Mouse (Mus musculus) hindbrain, embryonic 10.5 days (tissue): Measurements from ENCODE around the gene Gm10413. TPM values are rescaled to one million over a fixed set of nuclear protein-coding genes. Genes with fewer than 3 reads are reported as not detected.
"Not testable (repeated sequence)": the region's sequence is repeated elsewhere in the genome, so short reads cannot be mapped to it uniquely, and the experiment has no call there.

Experiments
- DNase-seq: peaks from one replicate; pipeline ENCODE4 v3.0.0-alpha.2; 2017; ENCODE audit warnings: low spot score
- H3K27ac ChIP-seq: fragments of 300-500 bp; sonication (generic); 2 replicates; pipeline ENCODE4 v1.5.1; 2016; ENCODE audit warnings: mild to moderate bottlenecking, moderate library complexity
- H3K27me3 ChIP-seq: fragments of 300-500 bp; sonication (generic); 2 replicates; pipeline ENCODE4 v1.6.1; 2016; ENCODE audit warnings: mild to moderate bottlenecking; ENCODE audit not compliant: poor library complexity, insufficient read depth, severe bottlenecking
- H3K36me3 ChIP-seq: fragments of 300-500 bp; sonication (generic); 2 replicates; pipeline ENCODE4 v1.6.1; 2016; ENCODE audit warnings: mild to moderate bottlenecking, moderate library complexity
- H3K4me1 ChIP-seq: fragments of 300-500 bp; sonication (generic); replicated peaks from 2 replicates; pipeline ENCODE4 v1.6.1; 2016; ENCODE audit warnings: mild to moderate bottlenecking
- H3K4me3 ChIP-seq: fragments of 300-500 bp; sonication (generic); 2 replicates; pipeline ENCODE4 v1.5.1; 2016; ENCODE audit warnings: mild to moderate bottlenecking, moderate library complexity
- H3K9me3 ChIP-seq: fragments of 300-500 bp; sonication (generic); 2 replicates; pipeline ENCODE4 v1.6.1; 2016; ENCODE audit warnings: mild to moderate bottlenecking, moderate library complexity
- WGBS: fragments of 180-500 bp; shearing (Covaris S2); methylation state at CpG from one replicate; pipeline ENCODE4 v1.1.7; 2016; 5-methylcytosine and 5-hydroxymethylcytosine counted together
- polyA plus RNA-seq: library from polyadenylated mRNA; unstranded; fragments of >200 nt; fragmentation: Nextera tagmentation; extraction: Ambion mirVana; gene quantifications from 2 replicates; pipeline ENCODE4 v1.2.1, GENCODE M21; 2016

Gene Gm10413
- not detected in 2 replicates for polyA plus RNA-seq

DNA sequence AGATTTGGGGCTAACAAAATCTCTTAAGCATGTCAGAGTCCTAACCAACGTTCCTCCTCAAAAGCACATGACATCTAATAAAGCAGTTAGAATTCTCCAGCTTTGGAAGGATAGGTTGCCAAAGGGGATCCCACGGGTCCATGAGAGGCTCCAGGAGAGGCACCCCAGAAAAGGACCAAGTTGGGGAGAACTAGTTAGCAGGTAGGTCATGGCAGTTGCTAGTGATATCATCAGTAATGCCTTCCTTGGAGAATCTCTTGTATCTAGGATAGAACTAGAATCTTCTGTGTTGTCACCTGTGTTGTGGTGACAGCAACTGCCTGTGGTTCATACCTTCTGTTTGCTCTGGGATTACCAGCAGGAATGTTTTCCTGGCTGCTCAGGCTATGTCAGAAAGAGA lies at the start of gene Gm10413:
Gene Gm10413 (plus strand): TSS at position 301 of the 400 bp plus-strand sequence.
- not testable (repeated sequence) for H3K36me3 ChIP-seq, H3K4me1 ChIP-seq, H3K4me3 ChIP-seq, H3K27ac ChIP-seq, H3K9me3 ChIP-seq, H3K27me3 ChIP-seq, DNase-seq
- no CpG with 5 or more reads among the region's 2 CpGs for WGBS

DNA sequence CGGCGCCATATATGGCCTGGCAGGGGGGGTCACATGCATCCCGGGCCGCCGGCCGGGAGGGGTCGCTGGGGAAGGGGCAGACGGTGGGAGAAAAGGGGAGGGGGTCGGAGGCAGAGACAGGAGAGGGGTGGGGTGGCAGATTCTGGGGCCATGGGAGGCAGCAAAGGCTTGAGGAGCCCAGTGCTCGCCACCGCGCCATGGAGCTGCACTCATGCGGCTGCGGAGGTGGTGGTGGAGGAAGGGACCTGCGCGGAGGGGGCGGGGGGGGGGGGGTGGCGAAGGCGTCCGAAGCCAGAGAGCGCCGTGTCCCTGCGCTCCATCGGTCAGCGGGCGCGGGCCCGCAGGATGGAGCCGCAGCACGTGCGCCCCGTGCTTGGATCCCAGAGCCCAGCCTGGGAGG lies 17.4 kb downstream of the Gm10413 start, which contains the start of gene Gm10409:
Gene Gm10409 (plus strand): TSS at position 301 of the 400 bp plus-strand sequence.
- H3K36me3 ChIP-seq, H3K4me3 ChIP-seq, H3K4me1 ChIP-seq, H3K27ac ChIP-seq, H3K9me3 ChIP-seq, H3K27me3 ChIP-seq, DNase-seq: not testable (repeated sequence)
- no CpG with 5 or more reads among the region's 32 CpGs for WGBS

DNA sequence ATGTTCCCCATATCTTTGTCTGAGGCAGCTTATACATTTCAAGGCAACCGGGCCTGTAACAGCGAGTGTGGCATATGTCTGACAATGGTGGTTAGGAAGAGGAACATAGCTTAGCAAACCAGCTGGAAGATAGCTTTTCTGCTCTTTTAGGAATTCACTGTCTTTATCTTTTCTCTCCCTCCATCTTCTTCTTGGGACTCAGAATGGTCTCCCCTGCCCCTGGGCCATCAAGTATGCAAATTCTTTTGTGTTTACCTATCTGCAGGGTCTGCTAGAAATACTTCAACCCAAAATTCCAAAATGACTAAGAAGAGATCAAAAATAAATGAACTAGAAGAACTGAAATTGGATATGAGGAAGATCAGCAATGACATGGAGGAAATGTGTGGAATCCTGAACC lies 32.9 kb downstream of the Gm10413 start, which contains the start of gene Gm3005:
Gene Gm3005 (plus strand): TSS at position 301 of the 400 bp plus-strand sequence.
- no CpG with 5 or more reads among the region's 2 CpGs for WGBS
- H3K36me3 ChIP-seq, H3K9me3 ChIP-seq, H3K4me3 ChIP-seq, H3K27me3 ChIP-seq, H3K4me1 ChIP-seq, DNase-seq, H3K27ac ChIP-seq: not testable (repeated sequence)

DNA sequence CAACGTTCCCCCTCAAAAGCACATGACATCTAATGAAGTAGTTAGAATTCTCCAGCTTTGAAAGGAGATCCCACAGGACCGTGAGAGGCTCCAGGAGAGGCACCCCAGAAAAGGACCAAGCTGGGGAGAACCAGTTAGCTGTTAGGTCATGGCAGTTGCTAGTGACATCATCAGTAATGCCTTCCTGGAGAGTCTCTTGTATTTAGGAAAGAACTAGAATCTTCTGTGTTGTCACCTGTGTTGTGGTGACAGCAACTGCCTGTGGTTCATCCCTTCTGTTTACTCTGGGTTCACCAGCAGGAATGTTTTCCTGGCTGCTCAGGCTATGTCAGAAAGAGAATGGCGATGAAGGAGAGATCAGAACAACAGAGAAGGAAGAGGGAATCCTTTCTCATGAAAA lies 54.2 kb downstream of the Gm10413 start, which contains the start of gene Gm10408:
Gene Gm10408 (plus strand): TSS at position 301 of the 400 bp plus-strand sequence.
- not testable (repeated sequence) for H3K36me3 ChIP-seq, H3K4me3 ChIP-seq, H3K27ac ChIP-seq, H3K9me3 ChIP-seq, H3K4me1 ChIP-seq, DNase-seq, H3K27me3 ChIP-seq
- no CpG with 5 or more reads among the region's 3 CpGs for WGBS

Other genes with a start within 250 kb of the Gm10413 start
- not detected in 2 replicates for gene Gm5795, start 206.8 kb upstream of the Gm10413 start, polyA plus RNA-seq
- gene D830030K20Rik, start 186.6 kb upstream of the Gm10413 start, polyA plus RNA-seq = 9.5 and 9.7 TPM in 2 replicates
- not detected in 2 replicates for gene Gm2956, start 62.5 kb upstream of the Gm10413 start, polyA plus RNA-seq
- 1.0 and 1.6 TPM in 2 replicates for gene Gm10409, start 17.5 kb downstream of the Gm10413 start, polyA plus RNA-seq
- gene Gm3005, start 33.0 kb downstream of the Gm10413 start, polyA plus RNA-seq = 1.1 and 1.2 TPM in 2 replicates
- not detected in 2 replicates for gene Gm10408, start 54.3 kb downstream of the Gm10413 start, polyA plus RNA-seq
- not detected in 2 replicates for gene Gm3012, start 239.4 kb downstream of the Gm10413 start, polyA plus RNA-seq